Mouse (Mus musculus) gastrocnemius, postnatal 25 days (tissue): ENCODE data around the gene Slc6a8. TPM values are rescaled to one million over a fixed set of nuclear protein-coding genes. Genes with fewer than 3 reads are reported as not detected.

Source experiments
- DNase-seq: peaks from one replicate; pipeline ENCODE4 v3.0.0; 2022
- long read RNA-seq, 2 experiments: library from polyadenylated mRNA; stranded (forward); transcript quantifications; one replicate each; pipeline ENCODE4 v2.0.0; 2021
- total RNA-seq, 2 experiments: library from RNA; stranded (reverse); gene quantifications; 1 replicate in 1 of 2; 2 replicates in 1 of 2; pipeline ENCODE4 v1.2.3; 2021

Gene Slc6a8
- total RNA-seq = 100 to 1,000 TPM in 1 of 2 experiments, 10 to 100 TPM in 1; 96.2 to 127 TPM
- long read RNA-seq, experiment 1, transcript Slc6a8-203 (13 exons, 3,314 nt) = major isoform, 5 of 21 reads
- long read RNA-seq, experiment 1, partial matches to known transcripts = 5 of 21 reads
- long read RNA-seq, experiment 1, other reads (novel, unspliced or antisense) = 11 of 21 reads
- long read RNA-seq, experiment 2, transcript Slc6a8-203 (13 exons, 3,314 nt) = major isoform, 12 of 27 reads
- long read RNA-seq, experiment 2, partial matches to known transcripts = 4 of 27 reads
- long read RNA-seq, experiment 2, other reads (novel, unspliced or antisense) = 11 of 27 reads

GRCm38 (mm10) chrX:73672879-73673618 lies at the start of gene Slc6a8:
Slc6a8 (plus strand) TSS chrX:73673150.
- DNase-seq = peak; percentile 71

- DNase-seq = no peak
These were observed 46.0 kb upstream of the Slc6a8 start for GRCm38 (mm10) chrX:73626981-73627380.

- no peak for DNase-seq
These were observed 37.5 kb upstream of the Slc6a8 start for GRCm38 (mm10) chrX:73635425-73635824.

GRCm38 (mm10) chrX:73637415-73637814 lies 35.5 kb upstream of the Slc6a8 start:
- no peak for DNase-seq

GRCm38 (mm10) chrX:73639255-73639675 lies 33.7 kb upstream of the Slc6a8 start, which contains the start of gene Dusp9:
Dusp9 (plus strand) TSS chrX:73639419.
- no peak for DNase-seq

- DNase-seq = no peak
These were observed 33.0 kb upstream of the Slc6a8 start for GRCm38 (mm10) chrX:73639901-73640469.

- no peak for DNase-seq
These were observed 27.8 kb upstream of the Slc6a8 start for GRCm38 (mm10) chrX:73645121-73645520.

- no peak for DNase-seq
These were observed 22.1 kb upstream of the Slc6a8 start for GRCm38 (mm10) chrX:73650869-73651268.

- no peak for DNase-seq
These were observed 19.6 kb upstream of the Slc6a8 start for GRCm38 (mm10) chrX:73653392-73653791.

GRCm38 (mm10) chrX:73654177-73654576 lies 18.8 kb upstream of the Slc6a8 start:
- DNase-seq = no peak

- no peak for DNase-seq
These were observed 17.4 kb upstream of the Slc6a8 start for GRCm38 (mm10) chrX:73655529-73655928.

GRCm38 (mm10) chrX:73658391-73658790 lies 14.6 kb upstream of the Slc6a8 start:
- DNase-seq = no peak

- DNase-seq = no peak
These were observed 13.9 kb upstream of the Slc6a8 start for GRCm38 (mm10) chrX:73658936-73659574.

- DNase-seq = no peak
These were observed 13.2 kb upstream of the Slc6a8 start, which contains the start of gene Pnck for GRCm38 (mm10) chrX:73659575-73660283. Pnck (minus strand) TSS chrX:73660117.

GRCm38 (mm10) chrX:73660284-73660665 lies 12.7 kb upstream of the Slc6a8 start:
- DNase-seq = no peak

GRCm38 (mm10) chrX:73663143-73663542 lies 9.8 kb upstream of the Slc6a8 start:
- no peak for DNase-seq

- no peak for DNase-seq
These were observed 919 bp upstream of the Slc6a8 start for GRCm38 (mm10) chrX:73672031-73672431.

GRCm38 (mm10) chrX:73673619-73673967 lies 643 bp downstream of the Slc6a8 start:
- DNase-seq = no peak

- peak; percentile 61 for DNase-seq
These were observed 1.2 kb downstream of the Slc6a8 start for GRCm38 (mm10) chrX:73673968-73674661.

GRCm38 (mm10) chrX:73675231-73675630 lies 2.3 kb downstream of the Slc6a8 start:
- DNase-seq = no peak

- no peak for DNase-seq
These were observed 3.7 kb downstream of the Slc6a8 start for GRCm38 (mm10) chrX:73676668-73677067.
